In the genomic region with DNA sequence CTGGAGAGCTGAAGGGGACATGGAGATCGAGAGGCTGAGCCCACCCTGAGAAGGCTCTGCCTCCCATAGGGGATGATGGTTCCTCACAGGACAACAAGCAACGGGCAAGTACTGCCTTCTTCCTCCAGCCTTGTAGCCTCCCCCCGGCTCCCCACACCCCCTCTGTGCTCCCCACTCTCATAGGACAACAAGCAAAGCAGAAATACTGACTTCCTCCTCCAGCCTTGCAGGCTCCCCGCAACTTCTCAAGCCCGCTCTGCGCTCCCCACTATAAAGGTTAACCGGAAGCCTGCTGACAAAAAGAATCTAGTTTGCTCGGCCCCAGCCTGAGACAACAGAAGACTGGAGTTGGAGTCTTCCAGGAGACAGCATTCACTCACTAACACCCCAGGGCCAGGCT, we compare ENCODE assay signal across 13 mouse cellular contexts.
DNase-seq lines count a peak whose midpoint lies in the region; ATAC-seq lines count a peak whose summit lies in the region.
"Had no signal": no experiment of that assay in that cellular context is flagged by ENCODE, and none has a peak within 500 bp of the region (broad histone marks: within the 10 kb centered on the region; RNA-seq: fewer than 3 reads in every experiment).

No protein-coding gene starts in this region.

- 20% methylated on average over 8 of the region's 8 CpGs for WGBS in liver, embryonic 16.5 days (ENCODE audit: insufficient replicate concordance)

- no peaks in the 10 kb centered on the region for H3K4me1 ChIP-seq in liver, embryonic 16.5 days (ENCODE audit: control insufficient read depth, low read depth, low read length)
- H3K4me1 ChIP-seq: lung, embryonic 15.5 days had no signal

- no peak overlapping the region for H3K4me3 ChIP-seq in liver, embryonic 16.5 days (ENCODE audit: low read depth, low read length)
- H3K4me3 ChIP-seq: lung, embryonic 15.5 days; myocyte had no signal

- H3K9ac ChIP-seq in liver, embryonic 16.5 days (ENCODE audit: low read depth, low read length), result no peak overlapping the region
- H3K9ac ChIP-seq: hindbrain, embryonic 14.5 days; lung, embryonic 15.5 days had no signal

- H3K9me3 ChIP-seq in liver, embryonic 16.5 days (replicated peaks; ENCODE audit: control insufficient read depth, low read length), result no peaks in the 10 kb centered on the region
- H3K9me3 ChIP-seq: lung, embryonic 15.5 days had no signal

- no peaks in the 10 kb centered on the region for H3K27me3 ChIP-seq in liver, embryonic 16.5 days (ENCODE audit: control insufficient read depth, insufficient read depth, low read depth, low read length)
- H3K27me3 ChIP-seq: lung, embryonic 15.5 days had no signal

- no peak overlapping the region for H3K4me2 ChIP-seq in liver, embryonic 16.5 days (ENCODE audit: low read depth, low read length)
- H3K4me2 ChIP-seq: hindbrain, embryonic 14.5 days; lung, embryonic 15.5 days had no signal

- 0 out of 2 replicates have a peak overlapping the region, but pooled peaks have one; percentile 34 for H3K27ac ChIP-seq in liver, embryonic 16.5 days (ENCODE audit: low read length)
- H3K27ac ChIP-seq: hindbrain, embryonic 14.5 days; lung, embryonic 15.5 days had no signal

- 0 out of 2 replicates have a peak, but pooled peaks have one; percentile 41 for ATAC-seq in liver, embryonic 16.5 days (ENCODE audit: low read depth)

- no peaks in the 10 kb centered on the region for H3K36me3 ChIP-seq in liver, embryonic 16.5 days (ENCODE audit: control insufficient read depth, insufficient read depth)
- H3K36me3 ChIP-seq: lung, embryonic 15.5 days had no signal

- DNase-seq in lung, postnatal 36 days, result peak; percentile 23
- no peak for DNase-seq in lung, adult 18-20 months
- DNase-seq in MEL-GATA-1-ER (ENCODE audit: extremely low read depth, low read depth), result peak; percentile 53
- peak; percentile 84 for DNase-seq in thymus, postnatal 0 days (ENCODE audit: low spot score)
- no peak for DNase-seq in left cerebral cortex, adult 11 months (ENCODE audit: low spot score)
- DNase-seq in frontal cortex, postnatal 14 days (ENCODE audit: low spot score in 2 of 2), result no peak
- no peak for DNase-seq in kidney, adult 18-20 months
- DNase-seq: gastrocnemius, postnatal 25 days; kidney, postnatal 36 days had no signal

Comparison
In these comparisons a context has a peak if more than half of its experiments do, and no peak if none do; other contexts are left out.
1. DNase-seq: peak in lung, postnatal 36 days (single experiment), MEL-GATA-1-ER (single experiment) and thymus, postnatal 0 days (single experiment); none in lung, adult 18-20 months (0 of 2), left cerebral cortex, adult 11 months (single experiment), frontal cortex, postnatal 14 days (0 of 2) and kidney, adult 18-20 months (single experiment).